Mouse (Mus musculus) thymus, adult 2 months (tissue): ENCODE measurements at regions not wholly inside any gene's neighbourhood (a gene's known extent, or its start where the extent isn't known, plus 50 kb on each side); places are given as distances from the start of the nearest gene placed in this dataset.

ENCODE experiments used
- CTCF ChIP-seq: fragments of 200-500 bp; IDR thresholded peaks from 2 replicates; pipeline ENCODE4 v1.5.1; 2012; ENCODE audit warnings: mild to moderate bottlenecking, control low read depth, low read length, moderate library complexity, borderline replicate concordance; ENCODE audit not compliant: control insufficient read depth, poor library complexity, insufficient read depth; ENCODE audit errors: extremely low read depth
- POLR2A ChIP-seq: fragments of 200-500 bp; IDR thresholded peaks from 2 replicates; pipeline ENCODE4 v1.6.1; 2012; ENCODE audit warnings: mild to moderate bottlenecking, low read length, control low read depth, moderate library complexity; ENCODE audit not compliant: control insufficient read depth, poor library complexity, insufficient read depth; ENCODE audit errors: extremely low read depth

DNA sequence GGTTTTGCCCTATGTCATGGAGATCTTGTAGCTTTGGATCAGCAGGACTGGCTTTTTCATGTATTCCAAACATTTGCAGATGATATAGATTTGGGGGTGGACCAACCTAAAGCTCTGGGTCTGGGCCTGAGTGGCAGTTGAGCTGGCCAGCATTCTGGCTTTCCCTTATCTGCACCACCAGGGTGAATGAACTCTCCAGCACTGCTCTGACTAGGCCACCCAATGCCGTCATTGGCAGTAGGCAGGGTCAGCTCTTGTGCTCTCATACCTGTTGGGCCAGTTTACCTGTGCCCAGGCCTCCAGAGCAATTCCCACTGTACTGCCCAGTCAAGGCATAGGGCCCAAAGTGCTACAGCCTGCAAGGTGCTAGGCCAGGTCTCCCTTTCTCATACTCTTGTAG lies 177.1 kb upstream of the Hcn1 start:
- no peak for TF ChIP-seq CTCF
- TF ChIP-seq POLR2A, result no peak
